Mouse (Mus musculus) c-Kit-positive CD71-positive TER-119-positive erythroid progenitor cells, embryonic 14.5 days (primary cell): ENCODE data around the gene Unc5a.

Experiments
- DNase-seq: peaks from one replicate; pipeline ENCODE4 v3.0.0-alpha.2; 2013; ENCODE audit warnings: low spot score

Unc5a gene

DNA sequence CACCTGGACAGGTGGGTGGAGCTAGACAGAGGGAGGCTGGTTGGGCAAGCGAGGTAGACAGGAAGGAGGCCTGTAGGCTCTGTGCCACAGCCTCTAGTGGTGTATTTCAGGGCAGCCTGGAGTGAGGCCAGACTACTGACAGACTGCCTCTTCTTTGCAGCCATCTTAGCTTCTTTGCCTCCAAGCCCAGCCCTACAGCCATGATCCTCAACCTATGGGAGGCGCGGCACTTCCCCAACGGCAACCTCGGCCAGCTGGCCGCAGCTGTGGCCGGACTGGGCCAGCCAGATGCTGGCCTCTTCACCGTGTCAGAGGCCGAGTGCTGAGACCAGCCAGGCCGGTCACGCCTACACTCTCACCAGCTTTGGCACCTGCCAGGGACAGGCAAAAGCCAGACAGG, 55.4 kb downstream of the Unc5a start:
- no peak for DNase-seq

DNA sequence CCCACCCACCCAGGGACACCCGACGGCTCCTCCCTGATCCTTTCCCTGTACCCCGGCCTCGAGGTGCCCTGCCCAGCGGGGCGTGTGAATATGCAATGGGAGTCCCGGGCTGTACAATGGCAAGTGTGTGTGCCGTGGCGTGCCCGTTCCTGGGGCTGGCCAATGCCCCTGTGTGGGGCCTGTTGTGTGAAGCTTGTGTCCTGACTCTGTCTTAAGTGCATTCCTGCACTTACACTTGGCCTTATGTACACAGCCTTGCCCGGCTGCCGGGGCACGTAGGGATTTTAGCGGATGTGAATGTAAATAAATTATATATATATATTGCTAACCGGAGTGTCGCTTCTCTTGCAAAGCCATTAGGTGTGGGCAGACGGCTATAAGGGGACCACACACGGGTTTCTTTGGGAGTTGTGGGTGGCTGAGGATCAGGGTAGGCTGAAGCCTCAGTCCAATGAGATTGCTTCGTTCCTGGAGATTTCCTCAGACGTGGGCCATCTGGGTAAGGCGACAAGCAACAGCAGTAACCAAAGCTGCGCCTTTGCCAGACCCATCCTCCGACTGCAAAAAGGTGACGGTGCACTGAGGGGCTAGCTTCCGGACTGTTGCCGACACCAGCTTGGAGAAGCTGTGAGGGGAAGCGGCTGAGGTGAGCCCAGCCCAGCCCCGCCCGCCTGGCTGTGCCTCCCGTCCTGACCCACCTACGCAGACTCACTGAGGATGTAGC, 56.6 kb downstream of the Unc5a start:
- DNase-seq: no peak

DNA sequence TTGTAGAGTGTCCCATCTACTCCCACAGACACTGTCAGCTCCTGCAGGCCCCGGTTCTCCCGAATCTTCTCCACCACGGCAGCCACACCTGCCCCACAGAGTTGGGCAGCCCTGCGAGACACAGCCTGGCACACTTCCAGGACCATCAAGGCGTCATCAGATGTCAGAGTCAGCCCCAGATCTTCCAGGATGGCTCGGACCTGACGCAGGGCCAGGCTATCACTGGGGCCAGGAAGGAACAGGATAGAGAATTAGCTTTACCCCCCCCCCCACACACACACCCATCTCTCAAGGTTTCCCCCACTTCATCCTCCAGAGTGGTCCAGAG, 57.2 kb downstream of the Unc5a start:
- no peak for DNase-seq

DNA sequence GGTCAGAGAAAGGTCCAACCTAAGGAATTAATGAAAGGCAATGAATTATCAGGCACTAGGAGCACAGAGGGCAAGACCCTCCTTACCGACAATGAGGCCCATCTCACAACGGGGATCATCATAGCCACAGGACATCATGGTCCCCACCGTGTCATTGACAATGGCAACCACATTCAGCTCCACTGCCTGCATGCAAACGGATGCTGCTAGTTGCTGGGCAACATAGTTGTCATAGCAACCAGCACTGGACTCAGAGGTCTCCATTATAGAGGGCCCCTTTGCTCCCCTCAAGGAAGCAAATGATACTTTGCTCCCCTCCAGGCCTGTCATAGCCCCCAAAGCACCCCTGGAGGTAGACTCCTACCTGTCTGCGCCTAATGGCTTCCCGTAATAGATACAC, 59.4 kb downstream of the Unc5a start:
- no peak for DNase-seq

DNA sequence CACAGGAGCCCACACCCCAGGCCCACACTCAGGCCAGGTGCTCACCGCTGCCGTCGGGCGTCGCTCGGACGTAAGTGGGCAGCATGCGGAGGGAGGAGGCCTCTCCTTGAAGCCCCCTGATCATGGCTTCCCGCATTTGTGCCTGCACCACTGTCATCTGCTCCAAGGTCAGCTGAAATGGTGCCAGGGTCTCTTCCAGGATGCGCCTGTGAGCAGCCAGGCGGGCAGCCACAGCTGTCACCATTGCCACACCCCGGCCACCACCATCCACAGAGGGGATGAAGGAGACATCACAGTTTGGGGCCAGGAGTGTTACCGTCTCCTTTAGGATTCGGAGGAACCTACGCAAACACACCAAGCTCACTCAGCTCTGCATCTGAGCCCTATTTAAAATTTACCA, 61.9 kb downstream of the Unc5a start:
- DNase-seq: no peak

DNA sequence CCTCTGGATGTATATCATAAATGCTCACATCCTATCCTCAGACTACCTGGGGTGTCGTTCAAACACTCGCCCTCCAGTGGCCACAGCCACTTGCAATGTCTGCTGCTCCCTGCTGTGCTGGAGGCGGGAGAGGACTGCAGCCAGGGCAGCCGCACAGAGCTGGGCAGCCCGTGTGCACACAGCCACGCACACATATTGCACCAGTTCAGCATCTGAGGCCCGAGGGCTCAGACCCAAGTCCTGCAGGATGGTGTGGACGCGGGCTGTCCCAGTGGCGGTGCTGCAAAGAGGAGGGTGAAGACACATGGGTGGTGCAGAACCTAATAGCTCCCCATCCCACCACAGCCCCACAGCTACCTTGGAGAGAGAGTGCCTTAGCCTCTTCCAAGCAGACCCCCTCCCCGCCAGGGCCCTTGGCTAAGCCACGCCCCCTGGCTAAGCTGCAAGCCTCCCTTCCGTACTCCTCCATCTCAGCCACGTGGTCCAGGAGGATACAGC, 62.8 kb downstream of the Unc5a start:
- DNase-seq: no peak

DNA sequence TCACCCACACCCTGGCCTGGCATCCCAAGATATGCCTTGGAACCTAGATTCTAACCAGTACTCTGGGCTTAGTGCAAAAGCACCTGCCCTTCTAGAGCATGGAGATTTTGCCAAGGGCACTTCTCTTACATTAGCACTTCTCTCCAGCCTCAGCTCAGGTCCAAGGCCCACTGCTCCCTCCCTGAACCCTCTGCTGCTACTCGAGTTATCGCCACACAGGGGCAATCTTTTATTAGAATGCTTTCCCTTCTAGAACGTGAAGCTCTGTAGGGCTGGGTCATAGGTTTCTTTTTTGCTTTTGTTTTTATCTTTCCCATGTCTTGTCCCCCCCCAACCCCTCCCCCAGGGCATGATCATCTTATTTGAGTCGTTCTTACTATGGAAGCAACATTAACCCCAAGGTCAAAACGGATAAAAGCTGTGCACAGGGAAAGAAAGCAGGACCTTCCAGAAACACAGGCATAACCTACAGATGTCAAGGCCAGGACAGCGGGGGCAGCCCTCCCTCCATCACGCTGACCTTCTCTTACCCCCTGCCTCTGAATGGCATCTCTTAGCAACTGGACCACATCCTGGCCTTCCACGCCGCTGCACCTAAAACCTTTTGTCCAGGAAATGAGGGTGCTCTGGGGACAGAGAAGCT, 64.6 kb downstream of the Unc5a start:
- DNase-seq: no peak

DNA sequence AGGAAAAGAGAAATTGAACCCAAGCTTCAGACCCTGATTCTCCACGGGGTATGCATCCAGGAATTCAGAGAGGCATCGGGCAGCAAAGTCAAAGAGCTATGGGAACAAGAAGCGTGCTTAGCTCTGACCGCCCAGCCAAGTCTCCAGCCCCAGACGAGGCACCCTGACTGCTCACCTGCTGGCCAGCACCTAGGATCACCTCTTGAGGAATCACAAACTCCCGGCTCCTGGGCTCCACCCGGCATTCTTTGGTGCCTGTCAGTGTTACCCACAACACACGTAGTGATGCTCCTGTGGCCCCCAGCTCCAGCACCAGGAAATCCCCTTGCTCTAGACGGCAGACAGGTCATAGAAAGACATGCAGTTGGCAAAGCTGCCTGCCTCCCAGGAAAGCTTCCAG, 65.2 kb downstream of the Unc5a start:
- no peak for DNase-seq

DNA sequence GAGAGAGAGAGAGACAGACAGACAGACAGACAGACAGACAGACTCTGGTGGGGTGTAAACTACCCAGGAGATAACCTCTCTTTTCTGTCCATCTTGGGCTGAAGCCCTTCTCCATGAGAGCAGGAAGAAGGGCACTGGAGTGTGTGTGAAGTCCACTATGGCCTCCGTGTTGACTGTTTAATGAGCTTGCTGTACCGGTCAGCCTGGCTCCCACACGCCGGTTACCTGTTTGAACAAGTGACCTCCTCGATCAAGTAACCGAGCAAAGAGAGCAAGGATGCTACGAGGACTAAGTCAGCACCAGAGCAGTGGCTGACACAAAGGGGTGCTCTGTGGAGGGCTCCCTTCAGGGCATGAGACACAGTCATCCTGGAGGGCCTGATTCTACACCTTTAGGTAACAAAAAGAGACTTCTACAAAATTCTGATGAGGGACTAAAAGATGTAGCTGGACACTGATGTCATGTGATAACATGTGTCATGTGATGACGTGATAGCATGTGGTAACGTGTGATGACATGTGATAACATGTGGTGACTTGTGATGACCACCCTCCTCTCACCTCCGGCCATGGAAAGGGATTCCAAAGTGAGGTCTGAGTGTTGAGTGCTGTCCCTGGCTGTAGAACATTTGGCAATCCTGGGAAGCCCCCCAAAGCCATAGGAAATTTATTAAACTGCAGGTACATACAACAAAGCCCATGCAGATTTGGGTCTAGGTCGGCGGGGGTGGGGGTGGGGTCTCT, 68.1 kb downstream of the Unc5a start:
- DNase-seq: no peak

DNA sequence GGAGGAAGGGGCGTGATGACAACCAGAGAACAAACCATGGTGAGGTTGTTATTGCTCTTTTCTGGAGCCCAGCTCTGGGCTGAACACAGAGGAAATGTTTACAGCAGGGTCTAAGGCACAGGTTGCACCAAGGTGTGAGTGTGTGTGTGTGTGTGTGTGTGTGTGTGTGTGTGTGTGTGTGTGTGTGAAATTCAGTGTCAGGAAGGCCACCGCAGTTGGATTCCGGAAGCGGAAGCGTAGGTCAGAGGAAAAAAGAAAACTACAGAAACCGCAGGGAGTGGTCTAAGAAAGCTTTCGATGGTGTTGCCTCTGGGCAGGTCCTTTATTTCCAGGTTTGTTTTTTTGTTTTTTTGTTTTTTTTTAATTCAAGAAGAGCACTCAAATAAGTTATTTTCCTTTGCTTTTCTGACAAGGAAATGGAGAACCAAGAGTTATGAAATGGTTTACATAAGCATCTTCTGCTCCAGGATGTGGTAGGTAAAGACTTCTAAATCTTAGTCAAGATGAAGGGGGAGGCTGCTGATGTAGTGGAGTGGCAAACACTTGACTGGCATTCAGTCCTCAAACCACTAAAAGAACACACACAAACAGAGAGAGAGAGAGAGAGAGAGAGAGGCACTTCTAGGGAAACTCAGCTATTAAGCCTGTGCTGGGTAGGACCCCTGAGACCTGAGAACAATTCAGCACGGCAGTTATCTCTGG, 68.8 kb downstream of the Unc5a start:
- DNase-seq: no peak

DNA sequence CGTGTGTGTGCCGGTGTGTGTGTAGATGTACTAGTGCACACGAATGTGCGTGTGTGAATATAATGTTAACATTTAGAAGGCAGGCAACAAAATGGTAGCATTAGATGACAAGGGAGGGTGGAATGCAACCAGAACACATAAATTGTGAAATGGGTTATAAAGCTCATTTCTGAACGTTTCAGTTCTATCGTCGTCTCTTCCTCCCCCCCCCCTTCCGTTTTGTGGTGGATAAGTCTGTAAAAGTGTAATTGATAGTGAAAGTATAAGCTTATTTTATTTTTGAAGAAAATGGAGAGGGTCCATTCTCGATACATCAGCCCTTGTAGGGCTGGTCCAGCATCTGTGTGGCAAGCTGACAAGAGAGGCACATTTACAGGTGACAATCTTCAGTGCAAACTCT, 69.5 kb downstream of the Unc5a start:
- DNase-seq: no peak

DNA sequence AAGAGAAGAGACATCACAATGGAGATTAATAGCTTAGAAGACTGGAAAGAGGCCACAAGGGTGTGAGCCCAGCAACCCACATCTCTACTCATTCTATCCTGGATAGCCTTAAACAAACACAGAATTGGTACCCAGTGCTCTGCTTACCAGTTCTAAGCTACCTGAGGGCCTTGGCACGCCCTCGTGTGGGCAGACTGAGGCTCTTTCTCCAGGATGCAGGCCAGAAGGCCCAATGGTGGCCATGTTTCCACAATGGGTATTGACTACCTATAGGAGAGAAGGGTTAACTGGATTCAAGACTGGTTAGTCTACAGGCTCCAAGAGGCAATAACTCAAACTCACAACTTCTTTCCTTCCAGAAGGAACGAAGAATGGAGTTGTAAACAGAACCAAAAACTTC, 70.0 kb downstream of the Unc5a start:
- DNase-seq: no peak

DNA sequence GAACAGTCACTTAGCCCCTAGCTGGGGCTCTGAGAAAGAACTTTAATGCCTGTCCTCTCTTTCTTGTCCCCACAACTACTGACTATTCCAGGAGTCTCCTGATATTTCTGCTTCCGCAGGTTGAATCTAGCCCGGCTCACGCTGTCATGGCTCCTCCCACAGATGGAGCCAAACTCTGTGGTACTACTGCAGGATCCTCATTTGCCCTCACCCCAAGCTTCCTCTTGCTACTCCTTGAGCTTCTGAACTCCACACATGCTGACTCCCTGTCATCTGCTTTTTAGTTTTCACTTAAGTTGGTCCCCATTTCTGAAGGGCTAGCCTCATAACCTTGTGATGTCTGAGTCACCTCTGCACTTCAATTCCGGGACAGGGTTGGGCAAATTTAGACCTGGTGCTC, 70.8 kb downstream of the Unc5a start:
- DNase-seq: no peak

DNA sequence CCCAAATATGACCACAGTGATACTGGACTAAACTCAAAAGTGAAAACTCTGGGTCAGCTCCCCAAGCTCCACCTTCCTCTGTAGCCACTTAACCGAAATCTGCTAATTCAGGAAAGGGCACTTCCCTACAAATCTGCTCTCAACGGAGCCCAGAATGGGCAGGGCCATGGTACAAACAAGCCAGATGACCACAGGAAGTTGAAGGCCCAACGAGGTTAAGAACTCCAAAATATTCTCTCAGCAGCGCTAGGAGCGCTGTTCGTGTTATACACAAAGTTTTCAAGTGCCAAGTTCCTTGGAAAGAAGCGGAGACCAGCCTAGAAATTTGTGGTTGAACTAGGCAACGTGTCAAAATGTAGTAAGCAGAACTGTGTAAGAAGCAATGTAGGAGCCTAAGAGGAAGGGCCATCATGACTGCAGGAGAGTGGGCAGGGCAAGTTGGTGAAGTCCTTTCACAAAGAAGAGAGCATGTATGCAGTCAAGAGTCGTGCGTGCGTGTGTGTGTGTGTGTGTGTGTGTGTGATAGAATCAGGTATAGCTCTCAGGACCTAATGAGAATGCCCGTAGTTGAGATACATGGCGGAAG, 72.1 kb downstream of the Unc5a start, which contains the start of gene Hk3:
Hk3 (minus strand) TSS at position 192 of the 586 bp plus-strand sequence.
- no peak for DNase-seq

DNA sequence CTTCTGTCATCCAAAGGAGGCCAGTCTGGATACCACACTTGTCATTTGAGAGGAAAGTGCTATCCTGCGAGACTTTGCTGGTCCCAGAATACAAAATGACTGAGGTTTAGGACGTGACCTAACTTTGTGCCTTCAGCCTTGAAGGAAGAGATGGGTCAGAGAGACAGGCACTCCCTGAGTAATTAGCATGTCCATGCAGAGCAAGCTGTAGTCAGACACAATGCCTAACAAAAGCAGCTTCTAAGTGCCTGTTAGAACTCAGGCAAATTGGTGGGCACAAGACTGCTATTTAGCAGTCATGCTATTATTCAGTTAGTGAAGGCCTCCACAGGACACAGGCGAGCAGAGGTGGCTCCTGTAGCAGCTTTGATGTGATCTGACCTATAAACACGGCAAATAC, 73.0 kb downstream of the Unc5a start:
- DNase-seq: no peak

DNA sequence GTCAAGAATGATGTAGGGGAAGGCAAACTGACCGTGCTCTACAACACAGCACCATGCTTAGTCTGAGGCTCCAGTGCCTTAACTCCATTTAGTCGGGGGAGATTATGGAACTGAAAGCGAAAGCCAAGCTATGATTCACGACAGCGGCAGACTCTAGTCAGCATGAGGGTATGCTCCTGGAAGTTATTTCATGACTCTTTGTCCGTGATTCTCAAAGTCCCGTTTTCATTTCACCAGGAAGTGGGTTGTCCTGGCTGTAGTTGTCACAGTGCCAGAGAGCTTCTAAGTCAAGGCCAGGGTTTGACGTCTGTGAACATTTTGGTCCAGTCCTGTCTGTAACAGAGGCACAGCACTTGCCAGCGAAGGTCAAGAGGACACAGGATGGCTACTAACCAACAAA, 73.5 kb downstream of the Unc5a start:
- DNase-seq: no peak

DNA sequence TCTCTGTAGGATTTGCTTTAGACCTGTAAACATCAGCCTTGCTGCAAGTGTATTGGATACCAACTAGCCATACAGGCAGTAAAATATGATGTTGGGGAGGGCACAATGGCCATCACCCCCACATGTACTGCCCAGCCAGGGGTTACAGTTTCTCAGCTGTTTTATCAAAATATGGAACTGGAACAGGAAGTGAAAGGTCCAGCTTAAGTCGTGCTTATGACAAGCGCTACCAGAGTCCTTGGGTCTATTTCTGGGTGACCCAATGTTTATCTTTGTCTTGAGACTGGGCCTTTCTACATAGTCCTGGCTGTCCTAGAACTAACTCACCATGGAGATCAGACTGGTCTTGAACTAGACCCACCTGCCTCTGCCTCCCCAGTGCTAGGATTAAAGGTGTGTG, 75.0 kb downstream of the Unc5a start:
- no peak for DNase-seq

DNA sequence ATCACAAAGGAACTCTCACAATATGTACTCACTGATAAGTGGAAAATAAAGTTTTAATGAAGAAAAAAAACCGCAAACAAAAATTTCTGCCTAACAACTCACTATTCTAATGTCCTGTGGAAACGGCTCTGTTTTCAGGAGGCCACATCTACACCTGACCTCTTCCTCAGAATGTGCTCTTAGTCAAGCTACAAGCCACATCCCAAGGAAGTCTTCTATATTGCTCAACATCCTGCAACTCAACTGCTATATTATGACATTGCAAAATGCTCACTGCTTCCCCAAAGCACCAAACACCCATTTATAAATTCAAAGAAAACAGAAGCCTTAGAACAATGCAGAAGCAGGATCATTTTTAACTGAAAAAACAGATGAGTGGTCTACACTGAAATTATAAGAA, 90.8 kb downstream of the Unc5a start:
- no peak for DNase-seq

DNA sequence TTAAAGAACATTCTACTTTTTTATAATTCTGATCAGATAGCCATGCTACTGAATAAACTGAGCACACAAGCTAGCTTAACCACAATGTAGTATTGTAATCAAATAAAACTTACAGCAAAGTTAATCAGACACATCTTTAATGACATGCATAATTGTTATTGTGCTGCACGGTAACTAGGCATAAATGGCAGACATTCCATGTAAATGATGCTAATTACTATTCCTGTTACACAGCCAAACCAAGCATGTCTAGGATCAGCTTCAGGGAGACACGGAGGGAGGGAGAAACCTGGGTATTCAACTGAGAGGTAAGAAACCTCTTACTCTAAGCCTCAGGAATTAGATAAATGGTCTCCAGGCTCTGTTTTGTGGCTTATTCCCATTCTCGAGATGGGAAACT, 98.5 kb downstream of the Unc5a start:
- no peak for DNase-seq
